Mouse (Mus musculus) stomach, embryonic 16.5 days (tissue): ENCODE measurements around the gene Klf14. TPM values are rescaled to one million over a fixed set of nuclear protein-coding genes. Genes with fewer than 3 reads are reported as not detected.
A peak's percentile ranks its signal among the peaks of the same experiment; 100 is the strongest.

ENCODE experiments used
- ATAC-seq: fragments of 200-750 bp; cut with Nextera tagmentation; 2 replicates; pipeline ENCODE4 v1.8.0; 2017; ENCODE audit warnings: moderate number of reproducible peaks, moderate TSS enrichment; ENCODE audit not compliant: insufficient read depth, low FRiP score
- H3K27ac ChIP-seq: fragments of 300-500 bp; sonication (generic); 2 replicates; pipeline ENCODE4 v1.5.1; 2014; ENCODE audit warnings: low read length
- H3K27me3 ChIP-seq: fragments of 300-500 bp; sonication (generic); 2 replicates; pipeline ENCODE4 v1.6.1; 2014; ENCODE audit warnings: low read length, control low read depth, mixed read lengths; ENCODE audit not compliant: control insufficient read depth, insufficient read depth
- H3K36me3 ChIP-seq: fragments of 300-500 bp; sonication (generic); 2 replicates; pipeline ENCODE4 v1.6.1; 2014; ENCODE audit warnings: low read length; ENCODE audit not compliant: control insufficient read depth, insufficient read depth
- H3K4me1 ChIP-seq: fragments of 300-500 bp; sonication (generic); 2 replicates; pipeline ENCODE4 v1.6.1; 2014; ENCODE audit warnings: low read length, control low read depth, mixed read lengths; ENCODE audit not compliant: control insufficient read depth, insufficient read depth
- H3K4me2 ChIP-seq: fragments of 300-500 bp; sonication (generic); 2 replicates; pipeline ENCODE4 v1.6.1; 2014; ENCODE audit warnings: low read depth, low read length, mixed read lengths
- H3K4me3 ChIP-seq: fragments of 300-500 bp; sonication (generic); replicated peaks from 2 replicates; pipeline ENCODE4 v1.5.1; 2014; ENCODE audit warnings: mild to moderate bottlenecking, low read length
- H3K9ac ChIP-seq: fragments of 300-500 bp; sonication (generic); 2 replicates; pipeline ENCODE4 v1.6.1; 2014; ENCODE audit warnings: low read length
- H3K9me3 ChIP-seq: fragments of 300-500 bp; sonication (generic); replicated peaks from 2 replicates; pipeline ENCODE4 v1.6.1; 2016; ENCODE audit warnings: low read length, control low read depth; ENCODE audit not compliant: control insufficient read depth
- WGBS: fragments of 180-500 bp; shearing (Covaris S2); extraction: QIAGEN DNeasy Blood & Tissue Kit; methylation state at CpG from one replicate; pipeline ENCODE4 v1.1.7; 2014; 5-methylcytosine and 5-hydroxymethylcytosine counted together
- polyA plus RNA-seq: library from polyadenylated mRNA; unstranded; fragments of >200 nt; fragmentation: Nextera tagmentation; extraction: Ambion mirVana; gene quantifications from 2 replicates; pipeline ENCODE4 v1.2.1, GENCODE M21; 2015

Klf14 gene
- polyA plus RNA-seq, 1 experiment from 2014 or later: 4.2 TPM

DNA sequence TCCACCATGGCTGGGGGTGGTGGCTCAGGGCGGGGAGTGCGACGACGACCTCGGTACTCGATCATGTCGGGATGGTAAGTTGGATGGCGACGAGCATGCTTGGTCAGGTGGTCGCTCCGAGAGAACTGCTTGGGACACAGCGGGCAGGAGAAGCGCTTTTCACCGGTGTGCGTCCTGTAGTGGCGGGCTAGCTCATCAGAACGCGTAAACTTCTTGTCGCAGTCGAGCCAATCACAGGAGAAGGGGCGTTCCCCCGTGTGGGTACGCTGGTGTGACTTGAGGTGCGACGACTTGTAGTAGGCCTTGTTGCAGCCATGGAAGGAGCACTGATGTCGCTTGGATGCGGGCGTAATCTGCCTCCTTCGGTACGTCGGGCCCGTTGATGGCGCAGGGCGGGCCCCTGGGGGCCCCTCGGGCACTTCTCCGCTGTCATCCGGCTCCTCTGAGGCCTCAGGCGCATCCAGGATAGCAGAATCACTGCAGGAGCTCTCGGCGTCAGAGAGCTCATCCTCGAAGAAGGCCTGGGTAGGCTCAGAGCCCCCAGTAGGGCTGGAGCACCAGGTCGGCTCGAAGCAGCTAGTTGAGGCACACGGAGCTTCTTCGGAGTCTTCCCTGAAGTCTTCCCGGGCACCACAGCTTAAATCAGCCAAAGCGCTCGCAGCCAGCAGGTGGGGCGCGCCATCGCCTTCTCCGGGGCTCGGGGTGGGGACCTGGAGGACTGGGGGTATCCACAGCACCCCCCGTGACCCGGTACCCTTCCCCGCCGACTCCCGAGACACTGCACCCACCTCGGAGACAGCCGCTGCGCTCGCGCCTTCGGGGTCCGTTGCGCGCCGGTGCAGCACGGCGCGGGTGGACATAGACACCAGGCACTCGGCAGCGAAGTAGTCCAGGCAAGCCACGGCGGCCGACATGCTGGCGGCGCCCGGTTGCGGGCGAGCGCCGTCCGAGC, 818 bp downstream of the Klf14 start:
- Histone ChIP-seq H3K27ac (no peak overlapping the region), H3K4me1 (no peaks in the 10 kb centered on the region; the same call in 1 of the 2 replicates), H3K9me3 (peaks cover 26% of the 10 kb centered on the region), H3K36me3 (peaks cover 6% of the 10 kb centered on the region; the same call in 1 of the 2 replicates), H3K4me3 (peak overlapping the region; percentile 59), H3K4me2 (peak overlapping the region; percentile 85), H3K9ac (0 out of 2 replicates have a peak overlapping the region, but pooled peaks have one; percentile 58), H3K27me3 (peaks cover 45% of the 10 kb centered on the region)
- peak; percentile 25; the same call in 1 of the 2 replicates for ATAC-seq
- 5% methylated on average over 84 of the region's 84 CpGs for WGBS

DNA sequence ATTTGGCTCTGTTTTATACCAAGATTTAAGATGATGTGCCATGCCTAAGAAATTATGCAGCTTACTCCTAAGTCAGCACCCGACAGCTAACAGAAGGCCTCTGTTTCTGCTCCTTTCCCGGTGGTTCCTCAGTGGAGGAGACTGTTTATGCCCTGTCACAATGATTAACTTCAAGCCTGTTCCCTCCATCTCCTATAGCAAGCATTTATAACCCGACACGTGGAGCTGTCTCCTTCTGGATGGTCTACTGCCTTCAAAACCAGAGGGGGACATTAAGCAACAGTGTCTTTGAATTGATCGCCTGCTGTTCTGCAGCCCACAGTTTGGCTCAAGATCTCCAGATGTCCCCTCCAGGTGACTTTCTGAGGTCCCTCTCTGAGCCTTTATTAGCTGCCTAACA, 19.6 kb downstream of the Klf14 start:
- WGBS: 38% methylated on average over 5 of the region's 5 CpGs

GRCm38 (mm10) chr6:30922821-30923220, 36.1 kb downstream of the Klf14 start:
- Histone ChIP-seq H3K4me2 (no peak overlapping the region), H3K9me3 (no peaks in the 10 kb centered on the region), H3K9ac (no peak overlapping the region), H3K36me3 (no peaks in the 10 kb centered on the region), H3K4me1 (no peaks in the 10 kb centered on the region), H3K4me3 (no peak overlapping the region), H3K27me3 (no peaks in the 10 kb centered on the region), H3K27ac (no peak overlapping the region)
- ATAC-seq: no peak
- WGBS: 48% methylated on average over 2 of the region's 2 CpGs

More for the DNA sequence above, 19.6 kb downstream of the Klf14 start:
- Histone ChIP-seq H3K4me3 (no peak overlapping the region), H3K4me1 (no peaks in the 10 kb centered on the region), H3K36me3 (no peaks in the 10 kb centered on the region), H3K4me2 (no peak overlapping the region), H3K9ac (no peak overlapping the region), H3K27ac (no peak overlapping the region), H3K27me3 (no peaks in the 10 kb centered on the region), H3K9me3 (no peaks in the 10 kb centered on the region)
- no peak for ATAC-seq

DNA sequence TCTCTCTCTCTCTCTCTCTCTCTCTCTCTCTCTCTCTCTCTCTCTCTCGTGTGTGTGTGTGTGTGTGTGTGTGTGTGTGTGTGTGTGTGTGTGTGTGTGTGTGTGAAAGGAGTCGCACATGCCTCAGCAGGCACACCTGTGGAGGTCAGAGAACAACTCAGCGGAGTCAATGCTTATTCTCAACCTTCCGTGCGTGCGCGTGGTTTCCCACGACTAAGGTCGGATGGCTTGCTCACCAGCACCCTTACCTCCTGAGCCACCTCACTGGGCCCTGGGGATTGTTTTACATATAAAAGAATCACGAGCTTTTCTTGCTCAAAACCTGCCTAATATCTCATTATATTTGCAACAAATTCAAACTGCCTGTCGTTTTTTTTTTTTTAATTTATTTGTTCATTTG, 37.1 kb downstream of the Klf14 start:
- H3K4me2 ChIP-seq: no peak overlapping the region
- WGBS: 56% methylated on average over 10 of the region's 11 CpGs

DNA sequence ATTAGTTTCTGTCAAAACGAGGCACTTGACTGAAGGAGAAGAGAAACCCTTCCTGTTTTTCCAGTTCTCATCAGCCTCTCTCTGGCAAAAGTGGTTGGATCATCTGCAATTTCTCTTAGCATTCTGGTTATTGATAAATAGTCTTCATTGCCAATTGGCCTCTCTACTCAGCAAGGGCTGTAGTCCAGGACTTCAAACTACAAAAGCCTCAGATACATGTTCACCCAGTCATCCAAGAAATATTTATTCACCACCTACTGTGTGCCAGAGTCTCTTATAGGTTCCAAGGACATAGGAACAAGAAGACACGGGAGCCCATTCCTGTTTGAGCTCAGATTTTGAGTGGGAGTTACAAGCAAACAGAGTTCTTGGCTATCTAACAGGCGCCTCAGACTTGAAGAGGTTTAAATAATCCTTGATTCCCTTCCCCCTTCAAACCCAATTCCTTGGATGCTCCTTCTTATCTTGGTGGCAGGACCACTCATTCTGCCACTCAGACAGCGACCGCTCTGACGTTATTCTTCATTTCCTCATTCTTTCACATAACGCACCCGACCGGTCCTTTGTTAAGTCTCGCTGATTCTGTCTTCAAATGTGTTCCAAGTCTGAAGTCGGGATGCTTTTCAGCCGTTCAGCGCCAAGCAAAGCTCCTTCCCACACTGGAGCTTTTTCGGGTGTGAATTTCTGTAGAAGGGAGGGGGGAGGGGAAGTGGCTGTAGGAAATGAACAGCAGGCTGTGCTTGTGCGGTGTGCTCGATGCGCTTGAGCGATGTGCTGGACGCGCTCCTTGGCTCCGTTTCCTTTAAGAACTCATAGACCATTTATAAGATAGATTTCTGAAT, 37.8 kb downstream of the Klf14 start:
- ATAC-seq: peak; percentile 58; the same call in 1 of the 2 replicates
- peak overlapping the region; percentile 7; the same call in 1 of the 2 replicates for H3K27ac ChIP-seq

More for the DNA sequence above, 37.1 kb downstream of the Klf14 start:
- H3K4me1 ChIP-seq: no peaks in the 10 kb centered on the region
- H3K27ac ChIP-seq: no peak overlapping the region
- no peak overlapping the region for H3K4me3 ChIP-seq
- no peaks in the 10 kb centered on the region for H3K9me3 ChIP-seq
- no peak overlapping the region for H3K9ac ChIP-seq
- H3K27me3 ChIP-seq: no peaks in the 10 kb centered on the region
- no peak for ATAC-seq
- H3K36me3 ChIP-seq: no peaks in the 10 kb centered on the region

GRCm38 (mm10) chr6:30915473-30915872, 43.4 kb downstream of the Klf14 start, which contains the start of gene Tsga13:
Gene Tsga13, minus strand, starts transcription at chr6:30915573.
- H3K36me3 ChIP-seq: no peaks in the 10 kb centered on the region
- H3K4me2 ChIP-seq: no peak within 1 kb of the TSS
- H3K4me3 ChIP-seq: no peak within 1 kb of the TSS
- no peak within 1 kb of the TSS for H3K27ac ChIP-seq
- 85% methylated on average over 2 of the region's 2 CpGs for WGBS
- no peak for ATAC-seq
- H3K9ac ChIP-seq: no peak within 1 kb of the TSS
- no peaks in the 10 kb centered on the region for H3K4me1 ChIP-seq
- H3K27me3 ChIP-seq: no peaks in the 10 kb centered on the region
- no peaks in the 10 kb centered on the region for H3K9me3 ChIP-seq

More for the DNA sequence above, 37.8 kb downstream of the Klf14 start:
- Histone ChIP-seq H3K27me3 (no peaks in the 10 kb centered on the region), H3K9me3 (no peaks in the 10 kb centered on the region), H3K9ac (peak overlapping the region; percentile 36; the same call in 1 of the 2 replicates), H3K4me2 (peak overlapping the region; percentile 22), H3K36me3 (no peaks in the 10 kb centered on the region), H3K4me1 (no peaks in the 10 kb centered on the region), H3K4me3 (peak overlapping the region; percentile 22)
- WGBS: 38% methylated on average over 21 of the region's 21 CpGs

DNA sequence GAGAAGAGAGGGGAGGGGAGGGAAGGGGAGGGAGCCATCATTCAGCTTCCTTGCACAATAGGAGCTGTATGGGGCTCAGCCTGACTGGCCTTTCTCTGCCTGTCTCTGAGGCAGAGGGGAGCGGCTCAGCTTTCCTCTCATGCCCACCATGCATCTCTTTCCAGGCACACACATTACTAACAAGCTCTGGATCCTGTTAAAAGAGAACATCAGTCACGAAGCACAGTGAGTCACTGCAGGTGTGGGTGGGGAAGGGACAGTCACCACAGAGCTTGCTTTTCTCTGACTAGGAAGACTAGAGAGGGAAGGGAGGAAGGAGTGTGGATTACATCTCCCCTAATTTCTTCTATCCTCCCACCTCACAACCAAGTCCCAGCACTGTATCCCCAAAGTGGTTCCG, 50.9 kb downstream of the Klf14 start:
- H3K9ac ChIP-seq: no peak overlapping the region
- no peak overlapping the region for H3K4me3 ChIP-seq
- 45% methylated on average over 3 of the region's 3 CpGs for WGBS
- ATAC-seq: no peak
- H3K4me2 ChIP-seq: no peak overlapping the region
- H3K36me3 ChIP-seq: no peaks in the 10 kb centered on the region
- no peak overlapping the region for H3K27ac ChIP-seq
- H3K9me3 ChIP-seq: no peaks in the 10 kb centered on the region
- H3K4me1 ChIP-seq: no peaks in the 10 kb centered on the region
- H3K27me3 ChIP-seq: no peaks in the 10 kb centered on the region
